Mouse (Mus musculus) lung, embryonic 14.5 days (tissue): ENCODE results near the gene Atp8b5. TPM values are rescaled to one million over a fixed set of nuclear protein-coding genes. Genes with fewer than 3 reads are reported as not detected.

ENCODE experiments used
- ATAC-seq: fragments of 200-750 bp; cut with Nextera tagmentation; 2 replicates; pipeline ENCODE4 v1.8.0; 2017; ENCODE audit warnings: mild to moderate bottlenecking, moderate TSS enrichment, moderate library complexity; ENCODE audit not compliant: insufficient read depth
- DNase-seq: peaks from one replicate; pipeline ENCODE4 v3.0.0-alpha.2; 2015
- H3K27ac ChIP-seq: fragments of 300-500 bp; sonication (generic); 2 replicates; pipeline ENCODE4 v1.5.1; 2014; ENCODE audit warnings: low read depth, mild to moderate bottlenecking, moderate library complexity
- H3K27me3 ChIP-seq: fragments of 300-500 bp; sonication (generic); 2 replicates; pipeline ENCODE4 v1.6.1; 2014; ENCODE audit warnings: low read length, control low read depth; ENCODE audit not compliant: insufficient read depth
- H3K36me3 ChIP-seq: fragments of 300-500 bp; sonication (generic); 2 replicates; pipeline ENCODE4 v1.6.1; 2014; ENCODE audit warnings: control low read depth; ENCODE audit not compliant: insufficient read depth
- H3K4me1 ChIP-seq: fragments of 300-500 bp; sonication (generic); 2 replicates; pipeline ENCODE4 v1.6.1; 2014; ENCODE audit warnings: antibody characterized with exemption, control low read depth; ENCODE audit not compliant: insufficient read depth
- H3K4me2 ChIP-seq: fragments of 300-500 bp; sonication (generic); 2 replicates; pipeline ENCODE4 v1.6.1; 2014; ENCODE audit warnings: mild to moderate bottlenecking
- H3K4me3 ChIP-seq: fragments of 300-500 bp; sonication (generic); 2 replicates; pipeline ENCODE4 v1.5.1; 2014; ENCODE audit warnings: low read depth, low read length
- H3K9ac ChIP-seq: fragments of 300-500 bp; sonication (generic); 2 replicates; pipeline ENCODE4 v1.6.1; 2014
- H3K9me3 ChIP-seq: fragments of 300-500 bp; sonication (generic); 2 replicates; pipeline ENCODE4 v1.6.1; 2016; ENCODE audit warnings: low read depth, low read length, control low read depth
- CTCF ChIP-seq: IDR thresholded peaks from 2 replicates; pipeline ENCODE4 v1.5.1; 2016; ENCODE audit warnings: antibody characterized with exemption, low read depth
- WGBS: fragments of 180-500 bp; shearing (Covaris S2); extraction: QIAGEN DNeasy Blood & Tissue Kit; methylation state at CpG from one replicate; pipeline ENCODE4 v1.1.7; 2014; 5-methylcytosine and 5-hydroxymethylcytosine counted together
- polyA plus RNA-seq: library from polyadenylated mRNA; unstranded; fragments of >200 nt; fragmentation: Nextera tagmentation; extraction: Ambion mirVana; gene quantifications from 2 replicates; pipeline ENCODE4 v1.2.1, GENCODE M21; 2014

Atp8b5 gene
- polyA plus RNA-seq, 1 experiment from 2014 or later: 0.42 TPM

- peak; percentile 60 for DNase-seq
Observed at GRCm38 (mm10) chr4:43260096-43260495, 6.9 kb upstream of the Atp8b5 start.

DNA sequence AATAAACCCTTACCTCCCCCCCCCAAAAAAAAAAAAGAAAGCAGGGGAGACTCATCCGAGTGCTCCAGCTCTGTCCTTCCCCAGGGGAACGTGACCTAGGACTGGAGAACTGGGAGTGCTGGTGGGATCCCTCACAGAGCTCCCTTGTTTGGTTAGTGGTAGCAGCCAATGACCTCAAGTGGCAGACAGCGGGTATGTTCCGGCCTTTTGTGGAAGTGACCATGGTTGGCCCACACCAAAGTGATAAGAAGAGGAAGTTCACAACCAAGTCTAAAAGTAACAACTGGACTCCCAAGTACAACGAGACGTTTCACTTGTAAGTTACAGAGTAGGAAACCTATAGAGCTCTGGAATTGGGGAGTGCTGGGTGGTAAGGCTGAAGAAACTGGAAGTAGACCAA is 4.1 kb upstream of the Atp8b5 start:
- Histone ChIP-seq H3K27me3 (no peaks in the 10 kb centered on the region), H3K27ac (no peak overlapping the region), H3K9ac (no peak overlapping the region), H3K36me3 (no peaks in the 10 kb centered on the region), H3K9me3 (no peaks in the 10 kb centered on the region), H3K4me3 (no peak overlapping the region), H3K4me1 (peaks cover 5% of the 10 kb centered on the region; the same call in 1 of the 2 replicates), H3K4me2 (no peak overlapping the region)
- DNase-seq (no peak), ATAC-seq (no peak)
- no peak for TF ChIP-seq CTCF
- 83% methylated on average over 6 of the region's 6 CpGs for WGBS

More at GRCm38 (mm10) chr4:43260096-43260495, 6.9 kb upstream of the Atp8b5 start:
- Histone ChIP-seq H3K9ac (no peak overlapping the region), H3K36me3 (no peaks in the 10 kb centered on the region), H3K4me3 (no peak overlapping the region), H3K4me1 (no peaks in the 10 kb centered on the region), H3K9me3 (no peaks in the 10 kb centered on the region), H3K27ac (no peak overlapping the region), H3K27me3 (no peaks in the 10 kb centered on the region), H3K4me2 (no peak overlapping the region)
- ATAC-seq: no peak
- no peak for TF ChIP-seq CTCF
- WGBS: 46% methylated on average over 5 of the region's 5 CpGs

GRCm38 (mm10) chr4:43266146-43266545 is 813 bp upstream of the Atp8b5 start:
- H3K9ac ChIP-seq: no peak overlapping the region
- no peaks in the 10 kb centered on the region for H3K36me3 ChIP-seq
- peaks cover 5% of the 10 kb centered on the region; the same call in 1 of the 2 replicates for H3K4me1 ChIP-seq
- H3K9me3 ChIP-seq: no peaks in the 10 kb centered on the region
- no peak overlapping the region for H3K4me3 ChIP-seq
- no peak for DNase-seq
- TF ChIP-seq CTCF: no peak
- no peak overlapping the region for H3K4me2 ChIP-seq
- no peak overlapping the region for H3K27ac ChIP-seq
- 43% methylated on average over 2 of the region's 2 CpGs for WGBS
- ATAC-seq: no peak
- no peaks in the 10 kb centered on the region for H3K27me3 ChIP-seq

GRCm38 (mm10) chr4:43267323-43267658 is 332 bp downstream of the Atp8b5 start:
- H3K9me3 ChIP-seq: no peaks in the 10 kb centered on the region
- peak overlapping the region; percentile 36; the same call in 1 of the 2 replicates for H3K9ac ChIP-seq
- H3K36me3 ChIP-seq: no peaks in the 10 kb centered on the region
- TF ChIP-seq CTCF: no peak
- no peak overlapping the region for H3K27ac ChIP-seq
- peak overlapping the region; percentile 73 for H3K4me2 ChIP-seq
- DNase-seq: no peak
- H3K4me1 ChIP-seq: peaks cover 5% of the 10 kb centered on the region; the same call in 1 of the 2 replicates
- peak overlapping the region; percentile 36; the same call in 1 of the 2 replicates for H3K4me3 ChIP-seq
- 5% methylated on average over 2 of the region's 2 CpGs for WGBS
- peak; percentile 17; the same call in 1 of the 2 replicates for ATAC-seq
- H3K27me3 ChIP-seq: no peaks in the 10 kb centered on the region

- H3K36me3 ChIP-seq: no peaks in the 10 kb centered on the region
- no peak for TF ChIP-seq CTCF
- no peaks in the 10 kb centered on the region for H3K9me3 ChIP-seq
- H3K4me1 ChIP-seq: no peaks in the 10 kb centered on the region
- no peaks in the 10 kb centered on the region for H3K27me3 ChIP-seq
- no peak overlapping the region for H3K4me3 ChIP-seq
- no peak for DNase-seq
- H3K4me2 ChIP-seq: no peak overlapping the region
- H3K27ac ChIP-seq: no peak overlapping the region
- ATAC-seq: no peak
- 76% methylated on average over 5 of the region's 5 CpGs for WGBS
- H3K9ac ChIP-seq: no peak overlapping the region
Observed at GRCm38 (mm10) chr4:43285476-43285875, 18.5 kb downstream of the Atp8b5 start.

DNA sequence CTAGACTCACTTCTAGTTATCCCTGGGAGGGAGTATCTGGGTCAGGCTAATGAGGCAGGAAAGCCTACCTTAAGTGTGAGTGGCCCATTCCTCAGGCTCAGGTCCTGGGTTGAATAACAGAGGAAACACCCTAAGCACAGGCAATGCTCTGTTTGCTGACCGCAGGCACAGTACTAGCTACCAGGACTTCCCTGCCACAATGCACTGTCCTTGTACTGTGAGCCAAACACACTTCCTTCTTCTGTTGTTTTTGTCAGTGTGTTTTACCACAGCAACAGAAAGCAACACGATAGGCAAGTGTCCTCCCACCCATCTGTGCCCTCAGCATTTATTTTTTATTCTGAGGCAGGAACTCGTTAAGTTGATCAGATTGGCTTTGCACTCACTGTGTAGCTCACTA is 20.3 kb downstream of the Atp8b5 start:
- H3K9ac ChIP-seq: no peak overlapping the region
- DNase-seq (no peak), ATAC-seq (no peak)
- H3K27ac ChIP-seq: no peak overlapping the region
- TF ChIP-seq CTCF: no peak
- no peaks in the 10 kb centered on the region for H3K4me1 ChIP-seq
- H3K36me3 ChIP-seq: no peaks in the 10 kb centered on the region
- no peaks in the 10 kb centered on the region for H3K9me3 ChIP-seq
- no peak overlapping the region for H3K4me3 ChIP-seq
- 76% methylated on average over 3 of the region's 3 CpGs for WGBS
- H3K4me2 ChIP-seq: no peak overlapping the region
- H3K27me3 ChIP-seq: no peaks in the 10 kb centered on the region

GRCm38 (mm10) chr4:43294001-43294400 is 27.0 kb downstream of the Atp8b5 start:
- no peak for DNase-seq
- H3K27ac ChIP-seq: no peak overlapping the region
- H3K4me1 ChIP-seq: no peaks in the 10 kb centered on the region

More at GRCm38 (mm10) chr4:43294001-43294400, 27.0 kb downstream of the Atp8b5 start:
- H3K9me3 ChIP-seq: no peaks in the 10 kb centered on the region
- H3K9ac ChIP-seq: no peak overlapping the region
- no peak for ATAC-seq
- no peaks in the 10 kb centered on the region for H3K36me3 ChIP-seq
- no peak overlapping the region for H3K4me2 ChIP-seq
- peak; percentile 38 for TF ChIP-seq CTCF
- no peak overlapping the region for H3K4me3 ChIP-seq
- WGBS: 22% methylated on average over 6 of the region's 6 CpGs
- no peaks in the 10 kb centered on the region for H3K27me3 ChIP-seq
